In genomic region chr13:54303071-54303924, GRCm38 (mm10) we compare ENCODE assay signal across 8 mouse cellular contexts.
DNase-seq lines count a peak whose midpoint lies in the region; ATAC-seq lines count a peak whose summit lies in the region.

No protein-coding gene starts in this region.

- peaks cover 34% of the 10 kb centered on the region for H3K4me1 ChIP-seq in hindbrain, embryonic 10.5 days (replicated peaks)
- H3K4me1 ChIP-seq in lung, embryonic 16.5 days (replicated peaks; ENCODE audit: control insufficient read depth, insufficient read depth, low read length) = peaks cover 24% of the 10 kb centered on the region

- peak overlapping the region; percentile 93 for H3K4me2 ChIP-seq in lung, embryonic 16.5 days (ENCODE audit: low read depth, low read length)

- peak overlapping the region; percentile 87 for H3K4me3 ChIP-seq in hindbrain, embryonic 10.5 days
- peak overlapping the region; percentile 83 for H3K4me3 ChIP-seq in lung, embryonic 16.5 days (ENCODE audit: low read length)

- H3K9me3 ChIP-seq in hindbrain, embryonic 10.5 days = no peaks in the 10 kb centered on the region
- no peaks in the 10 kb centered on the region for H3K9me3 ChIP-seq in lung, embryonic 16.5 days (ENCODE audit: control insufficient read depth, low read length)

- peak overlapping the region; percentile 95 for H3K9ac ChIP-seq in lung, embryonic 16.5 days (ENCODE audit: low read length)

- DNase-seq in MN1 (ENCODE audit: low spot score) = peak; percentile 93
- DNase-seq in cerebellum, adult 8-10 months = peak; percentile 85
- DNase-seq in frontal cortex, adult 2 months (ENCODE audit: extremely low spot score in 1 of 2, low spot score in 1 of 2) = peak; percentile 76 to 92
- peak; percentile 82 for DNase-seq in hindbrain, embryonic 10.5 days (ENCODE audit: low spot score)
- DNase-seq in layer of hippocampus, postnatal 10 days (ENCODE audit: low spot score in 2 of 2) = peak; percentile 73 to 81
- DNase-seq in retina, postnatal 1 day = peak; percentile 90
- DNase-seq in urinary bladder, postnatal 25 days (ENCODE audit: low spot score) = peak; percentile 52

- ATAC-seq in lung, embryonic 16.5 days (ENCODE audit: low read depth) = peak; percentile 85

- peak overlapping the region; percentile 100 for H3K27ac ChIP-seq in hindbrain, embryonic 10.5 days
- H3K27ac ChIP-seq in lung, embryonic 16.5 days (ENCODE audit: low read length) = peak overlapping the region; percentile 99

- H3K27me3 ChIP-seq in hindbrain, embryonic 10.5 days (ENCODE audit: insufficient read depth, poor library complexity, severe bottlenecking) = 0 out of 2 replicates have a peak, but pooled peaks cover 10% of the 10 kb centered on the region
- no peaks in the 10 kb centered on the region for H3K27me3 ChIP-seq in lung, embryonic 16.5 days (ENCODE audit: control insufficient read depth, insufficient read depth, low read depth, low read length)

- under 1% methylated on average over 54 of the region's 54 CpGs for WGBS in hindbrain, embryonic 10.5 days
- WGBS in lung, embryonic 16.5 days = under 1% methylated on average over 50 of the region's 54 CpGs

- H3K36me3 ChIP-seq in hindbrain, embryonic 10.5 days = no peaks in the 10 kb centered on the region
- no peaks in the 10 kb centered on the region for H3K36me3 ChIP-seq in lung, embryonic 16.5 days (ENCODE audit: control insufficient read depth, insufficient read depth, low read length)

Comparison
In these comparisons a context has a peak if more than half of its experiments do, and no peak if none do; other contexts are left out.
1. Peak in every context shown above with its lines: DNase-seq, ATAC-seq, H3K4me3 ChIP-seq and H3K27ac ChIP-seq.